Mouse (Mus musculus) G1E (cell line): ENCODE data around the gene Cd2bp2.

ENCODE experiments used
- CTCF ChIP-seq: IDR thresholded peaks from 2 replicates; pipeline ENCODE4 v1.5.1; 2012; ENCODE audit warnings: low read depth, low read length, inconsistent platforms, mixed read lengths
- GATA1 ChIP-seq: IDR thresholded peaks from 2 replicates; pipeline ENCODE4 v1.6.1; 2012; ENCODE audit warnings: borderline replicate concordance, low read length, inconsistent platforms, mixed read lengths
- POLR2AphosphoS5 ChIP-seq: IDR thresholded peaks from 2 replicates; pipeline ENCODE4 v1.6.1; 2012; ENCODE audit warnings: low read depth, low read length, inconsistent platforms; ENCODE audit not compliant: insufficient replicate concordance
- TAL1 ChIP-seq: conservative IDR thresholded peaks from 2 replicates; pipeline ENCODE4 v1.6.1; 2012; ENCODE audit warnings: low read depth, low read length, inconsistent platforms, mixed read lengths

DNA sequence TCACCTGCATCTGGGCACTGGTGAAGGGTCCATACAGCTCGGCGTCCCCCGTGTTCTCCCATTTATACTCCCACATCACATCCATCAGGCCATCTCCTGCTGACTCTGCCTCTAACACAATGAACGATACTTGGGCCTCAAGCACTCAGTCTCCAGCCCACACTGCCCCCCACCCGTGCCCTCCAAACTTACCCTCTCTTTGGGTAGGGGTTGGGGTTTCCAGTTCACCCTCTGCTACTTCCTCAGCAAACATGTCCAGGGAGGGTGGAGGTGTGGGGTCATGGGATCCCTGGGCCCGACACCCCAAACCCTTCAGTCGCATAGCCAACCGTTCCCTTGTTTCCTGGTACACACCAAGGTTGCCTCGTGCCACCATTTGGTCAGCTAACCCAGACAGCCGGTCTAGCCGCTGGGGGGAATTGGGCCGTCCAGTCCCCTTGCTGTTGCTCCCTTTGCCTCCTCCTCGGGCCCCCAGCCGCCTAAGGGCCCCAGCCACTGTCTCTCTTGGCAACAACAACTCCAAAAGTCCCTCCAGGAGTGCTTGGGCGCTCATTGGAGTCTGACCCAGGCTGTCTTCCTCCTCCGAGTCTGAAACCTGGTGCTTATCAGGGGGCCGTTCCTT lies 1.7 kb downstream of the Cd2bp2 start:
- TF ChIP-seq CTCF (no peak), GATA1 (no peak), TAL1 (no peak), POLR2AphosphoS5 (no peak)
